Mouse (Mus musculus): Measurements from ENCODE around the gene Snrk. TPM values are rescaled to one million over a fixed set of nuclear protein-coding genes. Genes with fewer than 3 reads are reported as not detected.

Gene Snrk
- polyA plus RNA-seq, 1 experiment from 2014 or later = 36.9 TPM

- Histone ChIP-seq H3K27ac (ENCODE audit: low read depth, low read length) (no peak overlapping the region), H3K4me1 (ENCODE audit: control insufficient read depth, insufficient read depth, low read length) (no peaks in the 10 kb centered on the region), H3K4me2 (ENCODE audit: low read length) (no peak overlapping the region), H3K27me3 (replicated peaks; ENCODE audit: control insufficient read depth, insufficient read depth, low read length) (no peaks in the 10 kb centered on the region), H3K9ac (ENCODE audit: low read length) (no peak overlapping the region), H3K4me3 (ENCODE audit: low read depth, low read length) (no peak overlapping the region), H3K9me3 (replicated peaks; ENCODE audit: control insufficient read depth, low read length) (no peaks in the 10 kb centered on the region), H3K36me3 (ENCODE audit: control insufficient read depth, insufficient read depth, low read length) (no peaks in the 10 kb centered on the region)
- peak; percentile 8 for DNase-seq (ENCODE audit: low spot score)
- ATAC-seq = no peak
- 19% methylated on average over 6 of the region's 6 CpGs for WGBS
These were observed 32.0 kb upstream of the Snrk start for GRCm38 (mm10) chr9:122085055-122085454.

- WGBS = 78% methylated on average over 3 of the region's 3 CpGs
- Histone ChIP-seq H3K27me3 (replicated peaks; ENCODE audit: control insufficient read depth, insufficient read depth, low read length) (no peaks in the 10 kb centered on the region), H3K4me2 (ENCODE audit: low read length) (no peak overlapping the region), H3K27ac (ENCODE audit: low read depth, low read length) (no peak overlapping the region), H3K9ac (ENCODE audit: low read length) (no peak overlapping the region), H3K9me3 (replicated peaks; ENCODE audit: control insufficient read depth, low read length) (no peaks in the 10 kb centered on the region), H3K36me3 (ENCODE audit: control insufficient read depth, insufficient read depth, low read length) (no peaks in the 10 kb centered on the region), H3K4me3 (ENCODE audit: low read depth, low read length) (no peak overlapping the region), H3K4me1 (ENCODE audit: control insufficient read depth, insufficient read depth, low read length) (no peaks in the 10 kb centered on the region)
- ATAC-seq (no peak), DNase-seq (ENCODE audit: low spot score) (no peak)
These were observed 31.4 kb upstream of the Snrk start for GRCm38 (mm10) chr9:122085550-122086205.

- Histone ChIP-seq H3K9me3 (replicated peaks; ENCODE audit: control insufficient read depth, low read length) (no peaks in the 10 kb centered on the region), H3K27me3 (replicated peaks; ENCODE audit: control insufficient read depth, insufficient read depth, low read length) (no peaks in the 10 kb centered on the region), H3K4me3 (ENCODE audit: low read depth, low read length) (no peak overlapping the region), H3K4me1 (ENCODE audit: control insufficient read depth, insufficient read depth, low read length) (no peaks in the 10 kb centered on the region), H3K4me2 (ENCODE audit: low read length) (no peak overlapping the region), H3K9ac (ENCODE audit: low read length) (no peak overlapping the region), H3K27ac (ENCODE audit: low read depth, low read length) (no peak overlapping the region), H3K36me3 (ENCODE audit: control insufficient read depth, insufficient read depth, low read length) (no peaks in the 10 kb centered on the region)
- ATAC-seq (no peak), DNase-seq (ENCODE audit: low spot score) (no peak)
- 89% methylated on average over 6 of the region's 6 CpGs for WGBS
These were observed 30.0 kb upstream of the Snrk start for GRCm38 (mm10) chr9:122087086-122087485.

- Histone ChIP-seq H3K9me3 (replicated peaks; ENCODE audit: control insufficient read depth, low read length) (no peaks in the 10 kb centered on the region), H3K4me1 (ENCODE audit: control insufficient read depth, insufficient read depth, low read length) (no peaks in the 10 kb centered on the region), H3K4me2 (ENCODE audit: low read length) (no peak overlapping the region), H3K4me3 (ENCODE audit: low read depth, low read length) (no peak overlapping the region), H3K27me3 (replicated peaks; ENCODE audit: control insufficient read depth, insufficient read depth, low read length) (no peaks in the 10 kb centered on the region), H3K9ac (ENCODE audit: low read length) (no peak overlapping the region), H3K36me3 (ENCODE audit: control insufficient read depth, insufficient read depth, low read length) (no peaks in the 10 kb centered on the region), H3K27ac (ENCODE audit: low read depth, low read length) (no peak overlapping the region)
- ATAC-seq (no peak), DNase-seq (ENCODE audit: low spot score) (no peak)
- WGBS = 31% methylated on average over 7 of the region's 7 CpGs
These were observed 25.9 kb upstream of the Snrk start for GRCm38 (mm10) chr9:122091171-122091570.

GRCm38 (mm10) chr9:122091782-122092228 is 25.3 kb upstream of the Snrk start:
- H3K27me3 ChIP-seq (replicated peaks; ENCODE audit: control insufficient read depth, insufficient read depth, low read length) = no peaks in the 10 kb centered on the region
- no peak overlapping the region for H3K27ac ChIP-seq (ENCODE audit: low read depth, low read length)
- H3K9me3 ChIP-seq (replicated peaks; ENCODE audit: control insufficient read depth, low read length) = no peaks in the 10 kb centered on the region
- DNase-seq (ENCODE audit: low spot score) = no peak
- H3K4me2 ChIP-seq (ENCODE audit: low read length) = no peak overlapping the region
- 71% methylated on average over 5 of the region's 5 CpGs for WGBS
- H3K36me3 ChIP-seq (ENCODE audit: control insufficient read depth, insufficient read depth, low read length) = no peaks in the 10 kb centered on the region
- H3K4me3 ChIP-seq (ENCODE audit: low read depth, low read length) = no peak overlapping the region
- ATAC-seq = no peak
- H3K4me1 ChIP-seq (ENCODE audit: control insufficient read depth, insufficient read depth, low read length) = no peaks in the 10 kb centered on the region
- no peak overlapping the region for H3K9ac ChIP-seq (ENCODE audit: low read length)

GRCm38 (mm10) chr9:122094171-122094570 is 22.9 kb upstream of the Snrk start:
- Histone ChIP-seq H3K27me3 (replicated peaks; ENCODE audit: control insufficient read depth, insufficient read depth, low read length) (no peaks in the 10 kb centered on the region), H3K9ac (ENCODE audit: low read length) (no peak overlapping the region), H3K9me3 (replicated peaks; ENCODE audit: control insufficient read depth, low read length) (no peaks in the 10 kb centered on the region), H3K27ac (ENCODE audit: low read depth, low read length) (no peak overlapping the region), H3K4me2 (ENCODE audit: low read length) (no peak overlapping the region), H3K4me3 (ENCODE audit: low read depth, low read length) (no peak overlapping the region), H3K4me1 (ENCODE audit: control insufficient read depth, insufficient read depth, low read length) (no peaks in the 10 kb centered on the region), H3K36me3 (ENCODE audit: control insufficient read depth, insufficient read depth, low read length) (no peaks in the 10 kb centered on the region)
- DNase-seq (ENCODE audit: low spot score) (no peak), ATAC-seq (no peak)
- 84% methylated on average over 1 of the region's 1 CpGs for WGBS

- Histone ChIP-seq H3K4me1 (ENCODE audit: control insufficient read depth, insufficient read depth, low read length) (no peaks in the 10 kb centered on the region), H3K27ac (ENCODE audit: low read depth, low read length) (no peak overlapping the region), H3K36me3 (ENCODE audit: control insufficient read depth, insufficient read depth, low read length) (no peaks in the 10 kb centered on the region), H3K9ac (ENCODE audit: low read length) (no peak overlapping the region), H3K4me3 (ENCODE audit: low read depth, low read length) (no peak overlapping the region), H3K4me2 (ENCODE audit: low read length) (no peak overlapping the region), H3K9me3 (replicated peaks; ENCODE audit: control insufficient read depth, low read length) (no peaks in the 10 kb centered on the region), H3K27me3 (replicated peaks; ENCODE audit: control insufficient read depth, insufficient read depth, low read length) (no peaks in the 10 kb centered on the region)
- DNase-seq (ENCODE audit: low spot score) (no peak), ATAC-seq (no peak)
- 89% methylated on average over 5 of the region's 5 CpGs for WGBS
These were observed 20.1 kb upstream of the Snrk start for GRCm38 (mm10) chr9:122096822-122097511.

GRCm38 (mm10) chr9:122097535-122097934 is 19.5 kb upstream of the Snrk start:
- H3K9me3 ChIP-seq (replicated peaks; ENCODE audit: control insufficient read depth, low read length) = no peaks in the 10 kb centered on the region
- WGBS = 72% methylated on average over 6 of the region's 6 CpGs
- DNase-seq (ENCODE audit: low spot score) = no peak
- H3K36me3 ChIP-seq (ENCODE audit: control insufficient read depth, insufficient read depth, low read length) = no peaks in the 10 kb centered on the region
- no peak overlapping the region for H3K27ac ChIP-seq (ENCODE audit: low read depth, low read length)
- ATAC-seq = no peak
- no peak overlapping the region for H3K4me2 ChIP-seq (ENCODE audit: low read length)
- H3K9ac ChIP-seq (ENCODE audit: low read length) = no peak overlapping the region
- no peaks in the 10 kb centered on the region for H3K27me3 ChIP-seq (replicated peaks; ENCODE audit: control insufficient read depth, insufficient read depth, low read length)
- H3K4me3 ChIP-seq (ENCODE audit: low read depth, low read length) = no peak overlapping the region
- H3K4me1 ChIP-seq (ENCODE audit: control insufficient read depth, insufficient read depth, low read length) = no peaks in the 10 kb centered on the region

GRCm38 (mm10) chr9:122100584-122101127 is 16.4 kb upstream of the Snrk start:
- Histone ChIP-seq H3K27ac (ENCODE audit: low read depth, low read length) (no peak overlapping the region), H3K4me2 (ENCODE audit: low read length) (no peak overlapping the region), H3K9me3 (replicated peaks; ENCODE audit: control insufficient read depth, low read length) (no peaks in the 10 kb centered on the region), H3K4me1 (ENCODE audit: control insufficient read depth, insufficient read depth, low read length) (no peaks in the 10 kb centered on the region), H3K9ac (ENCODE audit: low read length) (no peak overlapping the region), H3K27me3 (replicated peaks; ENCODE audit: control insufficient read depth, insufficient read depth, low read length) (no peaks in the 10 kb centered on the region), H3K36me3 (ENCODE audit: control insufficient read depth, insufficient read depth, low read length) (no peaks in the 10 kb centered on the region), H3K4me3 (ENCODE audit: low read depth, low read length) (no peak overlapping the region)
- no peak for ATAC-seq
- no peak for DNase-seq (ENCODE audit: low spot score)

All from forebrain, embryonic 14.5 days (tissue).